ENCODE assay signal across 24 mouse cellular contexts in the genomic region with DNA sequence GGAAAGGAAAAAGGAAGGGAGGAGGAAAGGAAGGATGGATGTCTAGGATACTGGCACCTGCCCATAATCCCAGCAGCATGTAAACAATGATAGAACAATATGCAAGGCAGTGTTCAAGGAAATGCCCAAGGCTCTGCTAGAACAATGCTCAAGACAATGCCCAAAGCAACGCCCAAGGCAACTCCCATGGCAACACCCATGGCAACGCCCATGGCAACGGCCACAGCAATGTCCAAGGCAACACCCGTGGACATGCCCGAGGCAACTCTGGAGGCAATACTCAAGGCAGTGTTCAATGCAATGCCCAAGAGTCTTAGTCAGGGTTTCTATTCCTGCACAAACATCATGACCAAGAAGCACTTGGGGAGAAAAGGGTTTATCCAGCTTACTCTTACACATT.
DNase-seq lines count a peak whose midpoint lies in the region; ATAC-seq and TF ChIP-seq lines count a peak whose summit lies in the region.
"Had no signal": no experiment of that assay in that cellular context is flagged by ENCODE, and none has a peak within 500 bp of the region (broad histone marks: within the 10 kb centered on the region; RNA-seq: fewer than 3 reads in every experiment).

No protein-coding gene starts in this region.

- H3K79me2 ChIP-seq in myocyte (ENCODE audit: control insufficient read depth, insufficient read depth) = no peaks in the 10 kb centered on the region

- H3K4me2 ChIP-seq in myocyte (ENCODE audit: low read depth) = peak overlapping the region; percentile 15
- H3K4me2 ChIP-seq in kidney, embryonic 16.5 days (replicated peaks; ENCODE audit: low read depth, low read length) = no peak overlapping the region
- no peak overlapping the region for H3K4me2 ChIP-seq in hindbrain, postnatal 0 days (ENCODE audit: low read depth, low read length)
- H3K4me2 ChIP-seq: embryonic facial prominence, embryonic 13.5 days; forebrain, embryonic 13.5 days; heart, embryonic 11.5 days; heart, embryonic 15.5 days; hindbrain, embryonic 15.5 days had no signal

- H3ac ChIP-seq in myocyte (ENCODE audit: control insufficient read depth, insufficient read length) = no peak overlapping the region

- in situ Hi-C loops in ES-E14 (cut with MboI; ENCODE audit: low sequenced_read_pairs in 2 of 2, unreplicated experiment in 2 of 2) = no loop called here

- H3K4me1 ChIP-seq in ES-E14 (ENCODE audit: control insufficient read depth in 2 of 2, insufficient read depth in 2 of 2, low read length in 2 of 2, poor library complexity in 1 of 2) = no peaks in the 10 kb centered on the region
- H3K4me1 ChIP-seq in kidney, embryonic 16.5 days (ENCODE audit: insufficient read depth, low read length) = peaks cover 16% of the 10 kb centered on the region
- no peaks in the 10 kb centered on the region for H3K4me1 ChIP-seq in hindbrain, postnatal 0 days (ENCODE audit: insufficient read depth, low read length)
- H3K4me1 ChIP-seq: embryonic facial prominence, embryonic 13.5 days; forebrain, embryonic 13.5 days; hindbrain, embryonic 10.5 days; hindbrain, embryonic 15.5 days had no signal

- no peak overlapping the region for H3K9ac ChIP-seq in ES-E14 (ENCODE audit: insufficient read depth, low read depth, low read length, poor library complexity, severe bottlenecking)
- no peak overlapping the region for H3K9ac ChIP-seq in kidney, embryonic 16.5 days (replicated peaks; ENCODE audit: low read length)
- no peak overlapping the region for H3K9ac ChIP-seq in hindbrain, postnatal 0 days (replicated peaks; ENCODE audit: low read length)
- H3K9ac ChIP-seq: embryonic facial prominence, embryonic 13.5 days; forebrain, embryonic 13.5 days; forebrain, postnatal 0 days; heart, embryonic 15.5 days; hindbrain, embryonic 15.5 days had no signal

- H3K27ac ChIP-seq in ES-E14 (ENCODE audit: insufficient read depth, low read depth, low read length, poor library complexity, severe bottlenecking) = peak overlapping the region; percentile 81
- no peak overlapping the region for H3K27ac ChIP-seq in kidney, embryonic 16.5 days (ENCODE audit: low read length)
- no peak overlapping the region for H3K27ac ChIP-seq in hindbrain, postnatal 0 days
- H3K27ac ChIP-seq: embryonic facial prominence, embryonic 13.5 days; forebrain, embryonic 13.5 days; heart, adult 2 months; heart, embryonic 15.5 days; hindbrain, embryonic 10.5 days; hindbrain, embryonic 15.5 days had no signal

- no peak for TF ChIP-seq POLR2A in myocyte (IDR thresholded peaks at IDR 0.05; ENCODE audit: insufficient read length, low read depth)

- ATAC-seq in kidney, embryonic 16.5 days (ENCODE audit: low FRiP score, low TSS enrichment) = no peak
- ATAC-seq in hindbrain, postnatal 0 days = no peak
- ATAC-seq: forebrain, embryonic 13.5 days; forebrain, postnatal 0 days; inflammation-experienced regulatory T-cells, adult 6 months; intestine, postnatal 0 days; Patski had no signal

- H3K27me3 ChIP-seq in myocyte (ENCODE audit: control insufficient read depth, insufficient read depth, insufficient read length) = no peaks in the 10 kb centered on the region
- H3K27me3 ChIP-seq in kidney, embryonic 16.5 days (ENCODE audit: insufficient read depth, low read length) = no peaks in the 10 kb centered on the region
- H3K27me3 ChIP-seq in hindbrain, postnatal 0 days (ENCODE audit: insufficient read depth, low read length) = no peaks in the 10 kb centered on the region
- H3K27me3 ChIP-seq: embryonic facial prominence, embryonic 13.5 days; forebrain, embryonic 13.5 days; heart, embryonic 15.5 days; hindbrain, embryonic 15.5 days; Patski had no signal

- TF ChIP-seq CTCF in hindbrain, postnatal 0 days (IDR thresholded peaks at IDR 0.05; ENCODE audit: low read depth) = no peak

- H3K4me3 ChIP-seq in ES-E14 (ENCODE audit: insufficient read depth in 1 of 2, low read depth in 1 of 2, low read length in 2 of 2, poor library complexity in 1 of 2, severe bottlenecking in 1 of 2) (no peak overlapping the region), myocyte (no peak overlapping the region)
- H3K4me3 ChIP-seq in kidney, embryonic 16.5 days (ENCODE audit: low read length) = no peak overlapping the region
- no peak overlapping the region for H3K4me3 ChIP-seq in hindbrain, postnatal 0 days (ENCODE audit: low read length)
- H3K4me3 ChIP-seq: embryonic facial prominence, embryonic 13.5 days; forebrain, embryonic 13.5 days; heart, adult 2 months; heart, embryonic 15.5 days; hindbrain, embryonic 10.5 days; hindbrain, embryonic 15.5 days had no signal

- H3K9me3 ChIP-seq in ES-E14 (ENCODE audit: control insufficient read depth, insufficient read depth, low read depth, low read length) = no peaks in the 10 kb centered on the region
- H3K9me3 ChIP-seq in kidney, embryonic 16.5 days (ENCODE audit: low read length) = no peaks in the 10 kb centered on the region
- H3K9me3 ChIP-seq in hindbrain, postnatal 0 days (ENCODE audit: low read length) = no peaks in the 10 kb centered on the region
- H3K9me3 ChIP-seq: embryonic facial prominence, embryonic 13.5 days; heart, embryonic 15.5 days; hindbrain, embryonic 15.5 days had no signal

- WGBS in kidney, embryonic 16.5 days = 88% methylated on average over 5 of the region's 5 CpGs
- 73% methylated on average over 5 of the region's 5 CpGs for WGBS in hindbrain, postnatal 0 days

- H3K36me3 ChIP-seq in ES-E14 (ENCODE audit: control insufficient read depth, insufficient read depth, low read length, poor library complexity, severe bottlenecking) (no peaks in the 10 kb centered on the region), myocyte (ENCODE audit: control insufficient read depth, insufficient read depth) (no peaks in the 10 kb centered on the region)
- no peaks in the 10 kb centered on the region for H3K36me3 ChIP-seq in kidney, embryonic 16.5 days (ENCODE audit: insufficient read depth, low read length)
- H3K36me3 ChIP-seq in hindbrain, postnatal 0 days (ENCODE audit: insufficient read depth, low read length) = no peaks in the 10 kb centered on the region
- H3K36me3 ChIP-seq: embryonic facial prominence, embryonic 13.5 days; heart, embryonic 15.5 days; hindbrain, embryonic 10.5 days; hindbrain, embryonic 15.5 days had no signal

- DNase-seq in 3134 (ENCODE audit: extremely low read depth, insufficient read length, low spot score) (peak; percentile 15), 416B (ENCODE audit: low read depth) (peak; percentile 6), ES-E14 (ENCODE audit: low read depth, low spot score) (peak; percentile 66)
- DNase-seq in kidney, postnatal 25 days = no peak
- no peak for DNase-seq in hindbrain, postnatal 0 days (ENCODE audit: low spot score)
- DNase-seq: adrenal gland, postnatal 10 days; cerebellum, adult 18-20 months; cerebellum, adult 9-11 months; cerebellum, postnatal 36 days; forebrain, postnatal 0 days; gastrocnemius, postnatal 14 days; heart, adult 2 months; heart, postnatal 14 days had no signal

TF ChIP-seq in ES-E14, 5 proteins besides CTCF, POLR2A, EP300 and RAD21:
- no peak for TF ChIP-seq ZNF384 (IDR thresholded peaks at IDR 0.05; ENCODE audit: low read depth, low read length)
- TF ChIP-seq HCFC1 (IDR thresholded peaks at IDR 0.05; ENCODE audit: borderline replicate concordance, insufficient read depth, low read length) = no peak
- TF ChIP-seq MAFK (IDR thresholded peaks at IDR 0.05; ENCODE audit: insufficient read depth, low read depth, low read length) = no peak
- TF ChIP-seq CHD2 (IDR thresholded peaks at IDR 0.05; ENCODE audit: low read depth, low read length) = no peak
- TF ChIP-seq ZC3H11A (IDR thresholded peaks at IDR 0.05; ENCODE audit: borderline replicate concordance, low read depth, low read length) = no peak

TF ChIP-seq in myocyte, 11 proteins besides CTCF, POLR2A, EP300 and RAD21:
- TF ChIP-seq MYOG (IDR thresholded peaks at IDR 0.05; ENCODE audit: control insufficient read depth in 1 of 3, insufficient read depth in 1 of 3, insufficient read length in 2 of 3, low read depth in 2 of 3) (peak in 1 of 3 experiments; percentile 27), MAX (IDR thresholded peaks at IDR 0.05; ENCODE audit: low read depth) (no peak), TCF3 (IDR thresholded peaks at IDR 0.05; ENCODE audit: insufficient read length, low read depth) (no peak)

Comparison
In these comparisons a context has a peak if more than half of its experiments do, and no peak if none do; other contexts are left out.
1. DNase-seq: peak in 3134 (single experiment), 416B (single experiment) and ES-E14 (single experiment); none in kidney, postnatal 25 days (0 of 2) and hindbrain, postnatal 0 days (single experiment).